Mouse (Mus musculus) brain, embryonic 18.5 days (tissue): ENCODE measurements around the gene Dync2li1.

Source experiments
- DNase-seq: peaks from one replicate; pipeline ENCODE4 v3.0.0-alpha.2; 2012; ENCODE audit warnings: low read depth, low spot score

Dync2li1 gene

DNA sequence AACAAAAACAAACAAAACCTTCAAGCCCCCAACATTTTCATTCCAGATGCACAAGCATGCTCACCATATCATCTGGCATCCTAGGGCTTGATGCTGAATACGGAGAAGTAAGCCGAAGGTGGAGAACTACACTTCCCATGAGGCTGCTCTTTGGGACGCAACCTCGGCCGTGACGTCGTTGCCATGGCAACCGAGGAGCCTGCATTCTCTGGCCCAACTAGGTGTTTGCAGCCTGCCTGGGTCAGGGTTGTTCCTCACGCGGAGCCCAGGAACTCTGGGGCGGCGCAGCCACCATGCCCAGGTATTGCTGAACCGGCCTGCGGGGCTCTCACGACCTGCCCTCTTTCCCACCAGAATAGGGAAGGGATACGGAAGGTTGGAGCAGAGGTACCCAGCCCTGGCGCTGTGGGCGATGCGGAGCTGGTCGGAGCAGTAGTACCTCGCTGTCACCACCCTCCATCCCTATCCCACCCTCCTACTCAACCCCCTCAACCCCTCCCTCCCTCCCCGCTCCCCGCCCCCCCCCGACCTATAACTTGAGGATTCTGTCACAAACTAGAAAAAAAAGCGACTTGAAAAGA lies at the start of gene Dync2li1:
Gene Dync2li1 (plus strand): TSS at position 221 of the 581 bp plus-strand sequence.
- DNase-seq = peak; percentile 92

DNA sequence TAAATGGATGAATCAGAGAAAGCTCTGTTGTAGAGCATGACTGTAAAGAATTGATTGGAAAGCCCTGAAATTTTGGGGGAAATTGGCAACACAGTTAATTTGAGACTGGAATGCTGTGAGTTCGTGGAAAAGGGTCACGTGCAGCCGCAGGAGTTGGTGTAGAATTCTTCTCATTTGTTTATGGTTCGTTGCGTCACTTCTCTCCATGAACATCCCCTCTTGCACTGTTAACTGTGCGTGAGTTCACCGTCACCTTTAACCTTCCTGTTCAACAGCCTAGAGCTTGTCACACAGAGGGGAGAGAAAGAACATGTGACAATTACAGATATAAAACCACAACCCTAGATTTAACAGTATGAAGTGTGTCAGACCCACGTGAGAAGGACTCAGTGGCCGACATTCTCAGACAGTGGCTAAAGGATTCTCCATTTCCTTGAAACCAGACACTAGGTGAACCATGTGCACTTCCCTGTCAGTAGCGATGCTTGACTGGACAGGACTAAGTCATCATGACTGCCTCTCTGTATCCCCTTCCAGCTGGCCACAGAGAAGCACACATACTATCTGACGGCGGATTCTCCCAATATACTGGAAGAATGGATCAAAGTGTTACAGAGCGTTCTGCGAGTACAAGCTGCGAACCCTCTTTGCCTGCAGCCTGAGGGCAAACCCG lies 49.5 kb upstream of the Dync2li1 start:
- no peak for DNase-seq

DNA sequence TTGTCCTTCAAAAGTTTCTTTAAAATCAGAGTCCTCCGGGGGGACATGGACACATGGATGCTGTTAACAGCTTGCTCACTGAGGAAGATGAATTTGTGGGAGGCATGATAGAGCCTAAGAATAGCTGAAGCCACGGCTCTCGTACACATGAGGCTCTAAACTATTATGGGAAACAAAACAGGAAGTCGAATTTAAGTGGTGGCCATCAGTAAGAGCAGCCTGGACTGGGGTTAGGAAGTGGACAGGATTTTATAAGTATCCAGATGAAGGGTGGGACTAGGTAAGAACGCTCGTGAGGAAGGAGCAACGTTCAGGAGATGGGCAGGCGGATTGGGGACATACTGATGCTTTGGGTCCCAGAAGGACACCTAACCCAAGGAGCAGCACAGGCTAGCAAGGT lies 47.0 kb upstream of the Dync2li1 start:
- no peak for DNase-seq

DNA sequence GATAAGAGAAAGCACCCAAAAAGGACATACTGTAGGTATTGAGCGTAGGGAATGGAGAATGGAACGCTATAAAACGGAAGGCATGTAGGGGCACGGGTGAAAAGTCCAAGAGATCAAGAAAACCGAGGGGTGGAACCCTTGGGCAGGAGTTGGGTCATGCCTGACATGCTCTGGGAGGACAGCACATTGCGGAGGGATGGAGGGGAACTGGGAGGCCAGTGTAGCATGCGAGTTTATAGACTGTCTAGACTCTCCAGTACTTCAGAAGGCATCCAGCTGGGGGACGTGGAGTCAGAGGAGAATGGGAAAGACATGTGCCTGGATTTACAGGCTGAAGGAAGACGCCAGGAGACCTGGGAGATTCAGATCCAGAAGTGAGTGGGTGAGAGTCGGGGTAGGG lies 46.5 kb upstream of the Dync2li1 start:
- DNase-seq = no peak

DNA sequence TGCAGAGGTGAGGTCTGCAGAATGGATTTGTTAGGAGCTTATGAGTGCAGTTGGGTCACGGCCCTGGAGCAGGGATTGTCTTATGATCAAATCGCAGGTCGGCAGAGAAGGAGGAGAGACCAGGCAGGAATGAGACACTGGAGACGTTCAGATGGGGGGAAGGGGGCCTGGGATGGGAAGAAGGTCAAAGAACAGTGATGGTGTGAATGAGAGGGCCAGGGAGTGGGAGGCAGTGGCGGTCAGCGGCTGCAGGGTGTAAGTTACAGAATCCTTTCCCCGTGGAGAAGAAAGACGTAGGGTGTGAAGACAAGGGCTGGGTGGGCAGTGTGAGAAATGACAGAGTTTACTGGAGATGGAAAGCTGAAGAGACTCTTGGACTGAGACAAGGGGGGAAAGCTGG lies 45.5 kb upstream of the Dync2li1 start:
- no peak for DNase-seq

DNA sequence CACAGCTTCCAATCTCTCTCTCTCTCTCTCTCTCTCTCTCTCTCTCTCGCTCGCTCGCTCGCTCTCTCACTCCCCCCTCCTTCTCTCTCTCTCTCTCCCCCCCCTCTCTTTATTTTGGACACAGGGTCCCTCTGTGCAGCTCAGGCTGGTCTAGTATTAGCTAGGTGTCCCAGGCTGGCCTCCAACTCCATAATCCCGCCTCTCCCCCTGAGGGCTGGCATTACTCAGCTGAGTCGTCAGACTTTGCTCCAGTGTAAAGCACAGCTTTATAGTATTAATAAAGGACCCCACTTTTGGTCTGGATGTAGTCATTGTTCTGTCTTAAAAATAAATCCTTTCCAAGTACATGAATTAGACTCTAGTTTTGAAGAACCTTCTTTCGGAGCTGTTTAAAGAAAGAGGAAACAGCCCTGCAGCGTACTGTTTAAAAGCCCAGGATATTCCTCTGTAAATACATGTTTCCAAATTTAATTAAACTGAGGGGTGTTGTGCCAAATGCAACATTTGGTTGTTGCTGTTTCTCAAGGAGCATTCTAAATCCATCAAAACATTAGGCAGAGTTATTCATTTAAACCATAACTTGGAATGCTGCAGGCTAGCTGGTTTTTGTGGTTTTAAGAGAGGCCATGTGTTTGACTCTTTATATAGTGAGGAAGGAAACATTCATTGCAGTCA lies 44.4 kb upstream of the Dync2li1 start:
- no peak for DNase-seq

DNA sequence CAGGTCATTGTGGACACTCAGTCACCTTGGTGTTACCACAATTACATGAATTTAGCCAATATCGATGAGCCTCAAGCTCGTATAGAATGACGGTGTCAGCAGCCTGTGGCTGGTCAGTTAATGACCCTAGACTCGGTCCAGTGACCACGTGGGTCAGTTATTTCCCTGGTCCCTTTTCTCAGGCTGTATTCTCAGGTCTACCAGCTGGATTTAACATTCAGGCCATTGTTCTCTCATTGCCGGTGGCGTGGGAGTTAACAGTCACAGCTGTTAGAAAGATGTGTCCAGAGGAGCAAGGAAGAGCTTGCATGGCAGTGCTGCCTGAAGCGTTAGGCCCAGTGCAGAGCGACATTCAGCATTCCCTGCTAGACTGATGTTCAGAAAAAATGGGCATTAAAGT lies 42.2 kb upstream of the Dync2li1 start:
- no peak for DNase-seq

DNA sequence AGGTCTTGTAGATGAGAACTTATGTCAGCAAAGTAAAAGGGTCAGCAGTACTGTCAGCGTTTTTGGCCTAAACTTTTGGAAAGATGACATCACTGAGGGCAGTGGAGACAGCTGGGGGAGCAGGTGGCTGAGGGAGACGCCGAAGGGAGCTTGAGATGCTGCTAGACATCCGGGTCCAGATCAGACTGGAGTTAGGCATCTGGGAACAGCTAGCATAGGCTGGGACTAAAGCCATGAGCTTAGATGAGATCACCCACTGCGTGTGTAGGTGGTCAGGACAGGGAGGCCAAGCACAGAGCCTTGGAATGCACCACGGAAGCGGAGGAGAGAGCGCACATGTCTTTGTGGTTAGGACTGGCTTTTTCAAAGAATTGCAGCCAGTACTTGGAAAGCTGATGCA lies 41.2 kb upstream of the Dync2li1 start:
- DNase-seq = no peak

DNA sequence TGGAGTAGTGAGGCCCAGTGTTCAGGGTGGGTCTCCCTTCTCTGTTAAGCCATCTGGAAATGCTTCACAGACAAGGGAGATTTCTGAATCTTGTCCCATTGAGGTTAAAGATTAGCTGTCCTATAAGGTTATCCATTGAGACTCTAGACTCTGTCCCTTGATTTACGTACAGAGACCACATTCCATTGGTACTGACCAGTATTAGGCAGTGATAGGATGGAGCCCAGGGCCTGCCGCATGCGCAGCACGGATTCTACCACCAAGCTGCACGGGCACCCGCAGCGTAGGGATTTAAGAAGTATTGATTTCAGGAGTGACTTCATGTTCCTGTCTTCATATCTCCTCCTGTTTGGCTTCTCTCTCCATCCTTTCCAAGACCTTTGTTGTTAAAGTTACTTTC lies 36.2 kb upstream of the Dync2li1 start:
- no peak for DNase-seq

DNA sequence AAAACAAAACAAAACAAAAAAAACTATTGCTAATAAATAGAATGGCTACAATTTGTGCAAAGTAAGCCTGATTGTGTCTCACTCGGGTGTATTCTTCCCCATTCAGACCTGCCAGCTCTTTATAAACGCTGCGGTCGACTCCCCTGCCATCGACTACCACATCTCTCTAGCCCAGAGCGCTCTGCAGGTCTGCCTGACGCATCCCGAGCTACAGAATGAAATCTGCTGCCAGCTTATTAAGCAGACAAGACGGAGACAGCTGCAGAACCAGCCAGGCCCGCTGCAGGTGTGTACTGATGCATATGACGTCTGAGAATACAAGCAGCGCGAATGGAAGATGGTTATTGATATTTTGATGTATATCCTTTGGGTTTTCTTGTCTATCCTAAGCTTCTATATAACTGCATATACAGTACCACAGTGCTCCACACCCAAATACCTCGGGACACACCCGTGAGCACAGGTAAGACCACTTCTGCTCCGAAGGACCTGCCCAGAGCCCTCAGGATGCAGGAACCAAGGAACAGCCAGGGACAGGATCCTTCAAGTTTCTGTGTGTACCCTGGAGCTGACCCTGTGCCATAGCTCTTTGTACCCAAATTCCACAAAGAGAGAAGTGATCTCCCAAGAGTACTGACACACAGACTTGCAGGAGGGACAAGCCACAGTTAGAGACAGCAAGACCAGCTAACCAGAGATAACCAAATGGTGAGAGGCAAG lies 34.7 kb upstream of the Dync2li1 start:
- no peak for DNase-seq

DNA sequence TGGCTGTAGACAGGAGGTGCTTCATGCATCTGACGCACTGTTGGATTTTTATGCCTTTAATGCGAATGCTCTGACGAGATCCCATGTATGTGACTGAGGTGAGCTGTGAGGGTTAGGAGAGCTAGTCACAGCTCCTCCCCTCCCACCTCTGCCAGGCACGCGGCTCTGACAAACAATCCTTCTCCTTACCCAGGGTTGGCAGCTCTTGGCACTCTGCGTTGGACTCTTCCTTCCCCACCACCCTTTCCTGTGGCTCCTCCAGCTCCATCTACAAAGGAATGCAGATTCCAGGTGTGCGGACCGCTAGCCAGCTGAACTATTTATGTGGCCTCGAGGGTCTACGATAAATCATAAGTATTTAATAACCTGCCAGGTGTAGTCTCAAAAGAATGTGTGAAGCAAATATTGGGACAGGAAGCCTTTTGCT lies 30.3 kb upstream of the Dync2li1 start:
- DNase-seq = no peak

DNA sequence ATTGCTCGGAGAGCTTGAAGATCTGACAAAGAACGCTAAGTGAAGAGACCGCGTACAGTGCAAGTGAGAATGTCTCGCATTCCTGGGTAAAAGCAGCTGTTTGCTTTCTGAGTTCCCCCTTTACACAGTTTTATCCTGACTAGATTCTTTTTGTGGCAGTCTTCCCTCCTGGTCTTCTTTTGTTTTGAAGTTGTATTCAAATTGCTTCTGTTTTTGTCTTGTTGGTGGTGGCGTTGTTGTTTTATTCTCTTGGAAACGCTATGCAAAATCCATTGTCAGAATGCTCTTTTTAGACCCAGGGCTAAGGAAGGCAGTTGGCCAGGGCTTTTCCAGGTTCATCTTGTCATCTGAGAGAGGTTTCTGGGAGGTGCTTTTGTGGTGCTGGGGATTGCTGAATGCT lies 29.8 kb upstream of the Dync2li1 start:
- DNase-seq = no peak

DNA sequence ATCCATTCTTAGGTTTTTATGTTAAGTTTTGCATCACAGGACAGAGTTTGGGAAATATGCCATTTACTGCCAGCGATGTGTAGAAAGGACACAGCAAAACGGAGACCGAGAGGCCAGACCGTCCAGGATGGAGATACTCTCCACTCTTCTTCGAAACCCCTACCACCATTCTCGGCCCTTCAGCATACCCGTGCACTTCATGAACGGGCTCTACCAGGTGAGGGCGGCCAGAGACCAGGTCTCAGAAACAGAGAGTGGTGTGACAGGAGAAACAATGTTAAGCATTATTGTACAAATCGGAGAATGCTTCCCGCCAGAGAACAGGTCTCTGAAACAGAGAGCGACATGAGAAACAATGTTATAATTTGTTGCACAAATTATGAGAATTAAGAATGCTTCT lies 28.4 kb upstream of the Dync2li1 start:
- no peak for DNase-seq

DNA sequence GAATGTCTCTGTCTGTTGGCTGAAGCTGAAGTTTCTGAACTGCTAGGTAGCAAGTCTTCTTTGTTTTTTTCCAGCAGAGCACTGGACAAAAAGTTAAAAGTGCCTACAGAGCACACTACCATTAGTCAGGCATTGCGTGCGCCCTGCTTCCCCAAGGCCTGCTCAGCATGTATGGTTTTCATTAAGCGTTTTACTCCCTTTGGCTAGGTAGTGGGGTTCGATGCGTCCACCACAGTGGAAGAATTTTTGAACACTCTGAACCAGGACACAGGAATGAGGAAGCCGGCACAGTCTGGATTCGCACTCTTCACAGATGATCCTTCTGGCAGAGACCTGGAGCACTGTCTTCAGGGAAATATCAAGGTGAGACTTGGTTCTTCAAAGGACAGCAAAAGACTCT lies 27.4 kb upstream of the Dync2li1 start:
- no peak for DNase-seq

DNA sequence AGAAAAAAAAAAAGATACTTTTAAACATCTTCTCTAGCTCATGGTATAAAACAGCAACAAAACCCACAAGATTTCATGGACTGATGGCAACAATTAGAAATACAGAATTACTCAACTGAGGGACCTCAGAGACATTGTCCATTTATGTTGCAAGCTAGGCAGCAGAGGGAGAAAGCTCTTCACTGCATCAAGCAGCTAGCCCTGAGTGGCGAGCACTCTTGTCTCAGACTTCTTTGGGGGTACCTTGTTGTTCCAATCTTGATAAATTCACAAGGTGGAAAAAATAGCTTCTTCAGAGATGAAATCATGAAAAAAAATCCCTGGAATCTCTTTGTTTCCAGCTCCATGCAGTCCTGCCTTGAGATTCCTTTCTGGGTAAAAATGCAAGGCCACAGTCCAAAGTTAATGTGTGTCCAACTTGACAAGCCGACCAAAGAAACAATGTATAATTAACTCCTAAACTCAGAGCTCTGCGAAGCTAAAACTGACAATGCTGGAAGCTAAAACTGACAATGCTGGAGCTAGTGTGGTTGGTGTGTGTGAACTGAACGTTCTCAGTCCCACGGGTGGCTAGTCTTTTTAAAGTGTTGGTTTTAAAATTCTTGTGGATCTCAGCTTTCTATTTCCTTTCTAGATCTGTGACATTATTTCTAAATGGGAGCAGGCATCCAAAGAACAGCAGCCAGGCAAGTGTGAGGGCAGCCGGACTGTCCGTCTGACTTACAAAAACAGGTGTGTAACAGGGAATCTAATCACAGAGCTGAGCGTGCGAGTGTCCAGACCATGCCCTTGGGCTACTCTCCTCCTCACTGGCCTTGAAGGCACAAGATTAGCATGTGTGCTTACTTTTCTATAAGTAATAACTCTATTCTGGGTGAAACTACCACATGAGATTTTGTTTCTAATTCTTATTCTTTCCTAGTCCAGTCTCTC lies 26.0 kb upstream of the Dync2li1 start:
- no peak for DNase-seq

DNA sequence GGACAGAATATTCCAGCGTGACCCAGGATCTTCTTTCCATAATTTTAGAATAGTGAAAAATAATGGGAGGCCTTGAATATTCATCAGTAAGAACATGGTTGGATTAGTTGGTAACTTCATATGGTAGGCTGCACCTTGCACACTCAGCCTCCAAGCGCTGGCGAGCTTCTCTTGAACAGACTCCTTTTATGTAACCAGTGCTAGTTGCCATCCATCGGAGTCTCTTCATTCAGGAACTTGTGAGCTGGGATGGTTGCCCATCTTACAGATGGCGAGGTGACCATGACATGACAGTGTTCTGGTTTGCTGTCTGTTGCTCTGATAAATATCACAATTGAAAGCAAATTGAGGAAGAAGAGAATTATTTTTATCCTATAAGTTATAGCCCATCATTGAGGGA lies 24.5 kb upstream of the Dync2li1 start:
- no peak for DNase-seq

DNA sequence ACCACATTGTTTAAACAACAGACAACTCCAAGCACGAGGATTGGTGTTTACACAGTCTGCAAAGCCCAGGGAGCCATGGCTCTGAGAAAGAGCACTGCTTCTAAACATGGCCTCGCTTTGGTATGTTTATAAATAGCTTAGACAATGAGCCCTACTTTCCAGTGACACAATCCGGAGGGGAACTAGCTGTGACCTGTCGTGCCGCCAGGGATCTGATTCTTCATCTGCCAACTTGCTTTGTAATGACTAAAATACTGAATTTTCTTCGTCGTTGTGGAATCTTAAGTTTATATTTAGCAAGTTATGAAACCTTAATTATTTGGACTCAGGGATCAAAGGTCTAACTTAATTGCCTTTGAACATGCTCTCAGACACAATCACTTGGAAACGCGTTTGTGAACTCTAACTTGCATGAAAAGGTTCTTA lies 23.1 kb upstream of the Dync2li1 start:
- no peak for DNase-seq

DNA sequence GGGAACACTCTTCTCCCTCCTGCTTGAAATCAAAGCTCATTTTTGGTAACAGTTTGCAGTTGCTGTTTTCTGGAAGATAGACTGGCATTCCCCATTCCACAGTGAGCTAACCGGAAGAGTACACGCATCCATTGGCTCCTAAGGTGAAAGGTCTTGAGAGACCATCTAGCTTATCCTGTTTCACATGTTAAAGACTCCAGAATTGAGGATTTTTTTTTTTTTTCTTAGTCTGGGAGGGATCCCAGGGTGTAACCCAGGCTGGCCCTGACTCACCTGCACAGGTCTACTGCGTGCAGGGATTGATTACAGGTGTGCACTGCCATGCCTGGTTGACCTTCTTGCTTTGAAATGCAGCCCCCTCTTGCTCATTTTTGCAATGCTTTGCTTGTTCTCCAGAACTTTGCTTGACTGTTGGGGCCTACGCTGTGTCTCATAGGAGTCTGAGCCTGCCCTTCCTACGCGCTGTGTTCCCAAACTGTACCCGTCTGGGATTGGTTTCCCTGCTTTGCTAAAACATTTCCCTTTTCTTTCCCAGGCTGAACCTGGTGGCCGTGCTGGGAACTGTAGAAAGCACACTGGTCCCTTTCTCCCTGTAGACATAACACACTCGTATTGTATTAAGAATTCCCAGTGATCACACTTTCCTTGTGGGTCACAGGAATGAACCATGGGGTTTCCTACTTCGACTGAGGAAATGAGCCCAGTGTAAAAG lies 22.4 kb upstream of the Dync2li1 start:
- no peak for DNase-seq

DNA sequence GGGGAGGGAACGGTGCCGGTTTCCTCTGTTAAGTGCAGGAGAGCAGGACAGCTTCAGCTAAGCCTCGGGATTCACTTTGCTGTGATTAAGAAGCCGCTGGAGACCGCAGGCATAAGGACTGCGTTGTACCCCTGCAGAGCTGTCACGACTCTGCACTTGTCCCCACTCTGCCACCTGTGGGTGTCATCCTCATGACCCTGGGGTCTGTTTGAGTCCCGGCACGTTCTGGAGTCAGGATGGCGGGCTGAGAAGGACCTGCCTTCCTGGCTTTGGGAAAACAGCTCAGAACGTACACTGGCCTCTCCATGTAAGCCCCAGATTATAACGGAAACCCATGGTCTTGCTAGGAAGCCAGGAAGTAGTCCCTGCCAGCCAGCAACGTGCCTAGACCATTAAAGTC lies 19.3 kb upstream of the Dync2li1 start:
- DNase-seq = no peak

DNA sequence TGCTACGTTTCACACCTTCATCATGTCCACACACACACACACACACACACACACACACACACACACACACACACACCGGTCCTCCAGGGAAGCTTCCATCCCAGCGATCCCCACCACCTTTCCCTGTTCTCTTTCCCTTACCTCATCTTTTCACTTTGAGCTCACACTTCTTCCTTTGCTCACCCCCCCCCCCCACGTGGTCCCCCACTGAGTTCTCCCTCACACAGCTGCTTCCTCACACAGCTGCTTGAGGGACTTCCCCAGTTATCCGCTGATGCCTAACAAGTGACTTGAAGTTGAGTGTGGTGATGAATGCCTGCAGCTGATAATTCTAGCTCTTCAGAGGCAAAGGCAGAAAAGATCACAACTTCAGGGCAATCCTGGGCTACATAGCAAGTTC lies 18.7 kb upstream of the Dync2li1 start:
- no peak for DNase-seq

DNA sequence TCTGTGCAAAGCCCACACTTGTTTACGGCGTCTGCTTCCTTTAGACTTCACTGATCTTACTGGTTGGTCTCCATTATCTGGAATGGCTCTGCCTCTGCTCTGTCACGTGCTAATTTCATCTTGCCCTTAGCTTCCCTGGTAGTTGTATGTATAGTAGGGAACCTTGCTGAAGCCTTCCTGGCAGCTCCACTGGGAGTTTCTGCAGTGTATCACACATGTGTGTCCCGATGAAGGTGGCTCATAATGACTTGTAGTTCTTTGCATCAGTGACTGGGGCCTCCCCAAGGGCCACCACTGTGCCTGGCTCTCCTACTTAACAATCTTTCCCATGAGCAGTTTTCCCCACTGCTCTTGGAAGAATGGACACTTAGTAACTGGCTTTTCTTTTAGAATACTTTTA lies 17.7 kb upstream of the Dync2li1 start:
- DNase-seq = no peak
